Mouse (Mus musculus) olfactory bulb, adult 2 months (tissue): ENCODE measurements at regions not wholly inside any gene's neighbourhood (a gene's known extent, or its start where the extent isn't known, plus 50 kb on each side); places are given as distances from the start of the nearest gene placed in this dataset.

Experiments used
- H3K27ac ChIP-seq: fragments of 200-500 bp; 2 replicates; pipeline ENCODE4 v1.5.1; 2012; ENCODE audit warnings: low read depth, low read length; ENCODE audit not compliant: insufficient read depth
- H3K4me1 ChIP-seq: fragments of 200-500 bp; 2 replicates; pipeline ENCODE4 v1.6.1; 2012; ENCODE audit warnings: low read length; ENCODE audit not compliant: control insufficient read depth, insufficient read depth
- H3K4me3 ChIP-seq: fragments of 200-500 bp; 2 replicates; pipeline ENCODE4 v1.5.1; 2012; ENCODE audit warnings: mild to moderate bottlenecking, low read depth, low read length, moderate library complexity; ENCODE audit not compliant: insufficient read depth
- CTCF ChIP-seq: fragments of 200-500 bp; IDR thresholded peaks from 2 replicates; pipeline ENCODE4 v1.5.1; 2012; ENCODE audit warnings: low read depth, mild to moderate bottlenecking, low read length, moderate library complexity; ENCODE audit not compliant: insufficient read depth
- POLR2A ChIP-seq: fragments of 200-500 bp; IDR thresholded peaks from 2 replicates; pipeline ENCODE4 v1.6.1; 2012; ENCODE audit warnings: mild to moderate bottlenecking, low read depth, low read length, moderate library complexity; ENCODE audit not compliant: insufficient read depth
- whole genome bisulfite sequencing: fragments of 180-500 bp; shearing (Covaris S2); methylation state at CpG from one replicate; pipeline ENCODE4 v1.1.7; 2018; 5-methylcytosine and 5-hydroxymethylcytosine counted together

DNA sequence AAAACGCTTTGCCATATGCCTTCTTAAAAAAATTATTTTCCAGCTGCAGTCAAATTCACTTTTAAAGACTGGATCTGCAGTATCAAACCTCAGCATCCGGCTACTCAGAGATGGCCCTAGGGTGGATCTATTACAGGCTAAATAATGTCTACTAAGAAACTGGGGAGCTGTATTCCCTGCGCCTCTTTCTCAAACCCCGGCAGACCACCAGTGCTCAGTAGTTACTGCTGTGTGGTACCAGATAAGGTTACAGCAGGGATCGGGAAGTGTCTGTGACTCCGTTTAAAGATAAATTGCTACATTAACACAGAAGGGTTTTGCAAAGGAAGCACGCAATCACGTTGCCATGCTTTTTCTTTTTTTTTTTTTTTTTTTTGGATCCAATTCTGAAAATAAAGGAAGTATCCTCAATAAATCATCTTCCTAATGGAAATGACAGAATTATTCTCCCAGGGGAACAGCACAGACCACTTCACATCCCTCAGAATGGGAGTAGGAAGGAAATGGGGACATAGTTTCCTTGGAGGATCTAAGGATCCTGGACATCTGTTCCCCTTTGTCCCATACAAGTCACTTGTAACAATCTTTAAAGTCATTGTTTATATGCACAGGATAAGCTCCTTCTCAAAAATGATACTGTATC lies 304.1 kb upstream of the N6amt1 start:
- H3K4me1 ChIP-seq: no peaks in the 10 kb centered on the region
- no peak overlapping the region for H3K4me3 ChIP-seq
- H3K27ac ChIP-seq: no peak overlapping the region
- TF ChIP-seq CTCF (no peak), POLR2A (no peak)
- 89% methylated on average over 8 of the region's 8 CpGs for WGBS

DNA sequence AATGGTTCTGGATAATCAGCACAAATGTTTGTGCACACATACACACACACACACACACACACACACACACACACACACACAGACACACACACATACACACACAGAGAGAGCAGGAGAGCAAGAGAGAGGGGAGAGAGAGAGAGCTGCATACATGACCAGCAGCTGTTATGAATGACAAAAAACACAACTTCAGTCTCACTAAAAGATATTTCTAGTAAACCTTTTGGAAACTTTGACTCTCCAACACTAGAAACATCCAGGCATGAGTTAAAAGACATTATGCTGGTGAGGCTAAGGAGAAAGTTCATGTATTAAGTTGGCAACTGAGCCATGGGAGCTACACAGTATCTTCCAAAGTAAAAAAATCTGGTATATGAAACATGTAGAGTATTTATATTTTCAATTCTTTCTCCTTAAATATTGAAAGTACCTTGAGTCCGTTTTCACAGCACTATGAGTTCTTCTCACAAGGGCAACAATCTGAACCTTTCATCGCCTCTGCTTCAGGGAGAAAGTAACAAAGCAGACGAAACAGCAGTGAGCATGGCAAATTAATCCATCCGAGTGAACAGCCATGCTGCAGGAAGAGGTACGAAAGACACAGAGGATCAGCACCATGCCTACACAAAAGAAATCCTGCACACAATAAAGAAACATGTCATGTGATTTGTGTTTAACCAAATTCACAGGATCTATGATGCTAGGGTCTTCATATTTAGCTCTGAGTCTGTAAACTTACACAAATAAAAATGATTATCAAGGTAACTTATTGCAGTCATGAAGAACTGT lies 309.0 kb upstream of the N6amt1 start:
- TF ChIP-seq POLR2A (no peak), CTCF (no peak)
- Histone ChIP-seq H3K27ac (no peak overlapping the region), H3K4me1 (no peaks in the 10 kb centered on the region), H3K4me3 (no peak overlapping the region)
- WGBS: 50% methylated on average over 5 of the region's 5 CpGs

DNA sequence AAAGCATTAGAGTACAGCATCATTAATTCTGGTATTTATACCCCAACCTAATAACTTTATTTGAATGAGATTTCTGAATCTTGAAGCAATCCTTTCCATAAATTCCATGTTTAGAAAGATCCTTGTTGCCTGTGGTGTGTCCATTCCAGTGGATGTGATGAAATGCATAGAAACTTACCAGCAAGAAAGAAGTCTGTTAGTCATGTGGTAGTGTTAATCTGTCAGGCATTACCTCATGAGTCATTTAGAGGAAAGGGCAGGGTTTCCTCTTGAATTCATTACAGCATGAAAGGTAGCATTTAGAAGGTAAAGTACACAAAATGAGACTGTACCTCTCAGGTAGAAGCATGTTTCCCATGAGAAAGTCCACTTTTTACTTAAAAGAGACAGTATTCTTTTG lies 310.3 kb upstream of the N6amt1 start:
- H3K4me1 ChIP-seq: no peaks in the 10 kb centered on the region
- H3K27ac ChIP-seq: no peak overlapping the region
- TF ChIP-seq CTCF: no peak
- no peak for TF ChIP-seq POLR2A
- H3K4me3 ChIP-seq: no peak overlapping the region

DNA sequence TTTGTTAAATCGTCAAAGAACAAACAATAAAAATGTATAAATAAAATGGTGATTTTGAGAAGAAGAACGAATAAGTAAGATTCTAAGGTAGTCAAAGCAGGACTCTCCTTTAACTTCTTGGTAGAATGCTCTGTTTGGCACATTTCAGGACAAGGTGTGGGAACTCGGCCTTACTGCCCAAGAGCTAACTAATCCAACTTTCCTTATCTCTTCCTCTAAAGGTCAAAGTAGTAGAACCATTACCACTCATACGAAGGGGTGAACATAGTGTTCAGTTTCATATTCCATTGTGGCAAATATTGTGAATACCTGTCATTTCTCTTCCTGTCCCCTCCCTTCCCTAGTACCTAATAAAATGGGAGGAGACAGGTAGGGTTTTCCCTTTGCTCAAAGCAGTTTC lies 313.6 kb upstream of the N6amt1 start:
- Histone ChIP-seq H3K4me1 (no peaks in the 10 kb centered on the region), H3K4me3 (no peak overlapping the region), H3K27ac (no peak overlapping the region)
- TF ChIP-seq CTCF (no peak), POLR2A (no peak)
- WGBS: 92% methylated on average over 4 of the region's 4 CpGs

DNA sequence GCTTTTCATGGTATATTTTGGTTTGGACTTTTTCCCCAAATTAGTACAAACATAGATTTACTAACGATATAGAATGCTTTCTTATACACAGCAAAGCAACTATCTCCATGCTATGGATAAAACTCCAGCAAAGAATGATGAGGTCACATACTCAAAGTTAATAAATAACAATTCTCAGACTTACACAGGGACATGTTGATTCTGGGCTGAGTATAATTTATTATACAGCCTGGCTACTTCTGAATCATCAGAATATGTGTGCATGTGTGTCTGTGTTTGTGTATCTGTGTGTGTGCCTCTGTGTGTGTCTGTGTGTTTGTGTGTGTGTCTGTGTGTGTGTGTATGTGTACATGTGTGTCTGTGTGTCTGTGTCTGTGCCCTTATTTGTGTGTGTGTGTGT lies 314.1 kb upstream of the N6amt1 start:
- TF ChIP-seq CTCF: no peak
- no peak for TF ChIP-seq POLR2A
- no peak overlapping the region for H3K27ac ChIP-seq
- 90% methylated on average over 1 of the region's 1 CpGs for WGBS
- H3K4me1 ChIP-seq: no peaks in the 10 kb centered on the region
- H3K4me3 ChIP-seq: no peak overlapping the region

DNA sequence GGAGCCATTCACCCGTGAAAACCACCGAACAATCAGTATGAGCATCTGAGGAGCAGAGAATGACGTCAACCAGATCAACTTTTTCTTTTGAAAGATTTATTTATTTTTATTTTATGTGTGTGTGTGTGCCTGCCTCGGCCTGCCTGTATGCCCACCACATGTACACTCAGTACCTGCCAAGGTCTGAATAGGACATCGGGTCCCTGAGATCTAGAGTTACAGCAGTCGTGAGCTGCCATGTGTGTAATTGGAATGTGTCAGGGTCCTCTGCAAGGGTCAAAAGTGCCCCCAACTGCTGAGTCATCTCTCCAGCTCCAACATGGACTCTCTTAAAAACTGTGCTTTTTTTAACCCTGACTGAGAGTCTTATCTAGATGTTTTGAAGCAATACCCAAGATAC lies 316.9 kb upstream of the N6amt1 start:
- Histone ChIP-seq H3K27ac (no peak overlapping the region), H3K4me1 (no peaks in the 10 kb centered on the region), H3K4me3 (no peak overlapping the region)
- TF ChIP-seq POLR2A (no peak), CTCF (no peak)
- 90% methylated on average over 6 of the region's 6 CpGs for whole genome bisulfite sequencing

DNA sequence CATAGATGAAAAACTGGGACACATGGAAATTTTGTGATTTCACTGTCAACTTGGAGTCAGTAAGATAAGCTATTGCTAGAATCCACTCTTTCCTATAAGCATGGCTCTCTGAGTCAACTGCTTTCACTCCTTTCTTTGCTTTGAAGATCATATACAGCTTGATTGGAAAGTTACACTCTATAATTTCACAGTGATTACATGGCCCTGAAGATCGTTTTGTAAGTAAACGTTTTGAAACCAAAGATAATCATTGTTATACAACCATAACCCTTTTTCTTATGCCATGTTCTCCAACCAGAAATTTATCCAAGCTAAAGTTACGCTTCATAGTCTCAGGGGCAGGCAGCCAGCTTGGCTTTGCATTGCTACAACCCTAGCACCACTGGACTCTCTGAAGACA lies 322.1 kb upstream of the N6amt1 start:
- 68% methylated on average over 3 of the region's 3 CpGs for WGBS
- Histone ChIP-seq H3K27ac (no peak overlapping the region), H3K4me3 (no peak overlapping the region), H3K4me1 (no peaks in the 10 kb centered on the region)
- TF ChIP-seq POLR2A (no peak), CTCF (no peak)

DNA sequence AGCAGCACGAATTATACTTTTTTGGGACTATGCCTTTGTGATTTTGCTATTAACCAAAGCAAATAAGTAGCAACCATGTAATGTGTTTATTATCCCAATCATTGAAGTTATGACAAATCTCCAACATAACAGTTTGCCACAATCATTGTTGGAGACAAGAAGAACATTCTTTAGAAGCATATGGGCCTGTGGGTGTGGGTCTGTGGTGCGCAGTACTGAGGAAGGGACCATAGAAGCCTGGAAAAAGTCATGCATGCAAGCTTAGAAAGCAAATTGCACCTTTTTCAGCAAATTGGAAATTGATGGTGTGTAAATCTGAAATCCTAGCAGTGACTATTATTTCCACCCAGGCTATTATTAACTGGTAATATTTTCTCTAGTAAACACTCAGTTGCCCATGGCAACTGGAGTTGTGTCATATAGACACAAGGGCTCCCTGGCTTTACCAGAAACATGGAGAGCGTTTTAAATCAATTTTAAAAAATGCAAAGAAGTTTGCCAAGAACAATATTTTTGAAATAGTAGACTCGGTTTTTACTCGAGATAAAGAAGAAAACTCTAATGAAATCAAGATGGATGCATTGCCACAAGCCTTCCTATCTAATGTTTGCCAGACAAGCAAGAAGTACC lies 325.4 kb upstream of the N6amt1 start:
- WGBS: 36% methylated on average over 5 of the region's 5 CpGs
- Histone ChIP-seq H3K4me1 (no peaks in the 10 kb centered on the region), H3K4me3 (no peak overlapping the region), H3K27ac (no peak overlapping the region)
- TF ChIP-seq CTCF (no peak), POLR2A (no peak)

DNA sequence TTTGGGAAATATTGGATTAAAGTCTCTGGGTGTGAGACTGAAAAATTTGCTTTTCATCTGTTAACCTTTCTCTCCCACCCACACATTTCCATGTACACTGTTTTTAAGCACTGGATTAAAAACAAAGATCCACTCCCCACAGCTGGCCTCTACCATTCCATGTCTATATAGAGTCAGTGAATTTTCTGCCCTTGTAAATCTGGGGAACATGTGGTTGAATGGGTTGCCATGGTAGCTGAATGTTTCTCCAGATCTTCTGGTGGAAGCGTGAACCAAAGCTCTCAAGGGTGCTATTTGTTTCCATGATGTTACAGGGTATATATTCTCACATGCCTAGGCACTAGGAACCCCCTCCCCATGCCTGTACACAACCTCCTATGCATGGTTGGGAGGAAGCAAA lies 326.4 kb upstream of the N6amt1 start:
- Histone ChIP-seq H3K4me3 (no peak overlapping the region), H3K27ac (no peak overlapping the region), H3K4me1 (no peaks in the 10 kb centered on the region)
- no peak for TF ChIP-seq CTCF
- no peak for TF ChIP-seq POLR2A
- WGBS: 34% methylated on average over 1 of the region's 1 CpGs

DNA sequence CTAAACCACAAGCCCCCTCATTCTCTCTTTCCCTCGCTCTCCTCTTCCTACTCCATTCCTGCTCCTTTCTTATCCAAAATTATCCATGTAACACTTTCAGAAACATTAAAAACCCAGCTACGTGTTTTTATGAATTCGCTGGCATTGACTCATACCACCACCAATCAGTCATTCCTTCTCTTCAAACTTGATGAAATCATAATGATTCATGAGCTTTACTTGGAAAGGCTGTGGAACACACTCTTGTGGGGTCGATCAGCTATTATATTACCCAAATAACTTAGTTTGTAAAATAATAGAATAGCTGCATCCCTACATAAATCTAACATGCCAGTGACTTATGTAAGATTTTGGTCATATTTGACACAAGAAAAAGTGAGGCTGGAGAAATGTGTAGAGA lies 331.9 kb upstream of the N6amt1 start:
- Histone ChIP-seq H3K27ac (no peak overlapping the region), H3K4me3 (no peak overlapping the region), H3K4me1 (no peaks in the 10 kb centered on the region)
- TF ChIP-seq POLR2A (no peak), CTCF (no peak)
- WGBS: 91% methylated on average over 4 of the region's 4 CpGs
